Mouse (Mus musculus): ENCODE data around the gene Gadd45a.
"Not testable (repeated sequence)": the region's sequence is repeated elsewhere in the genome, so short reads cannot be mapped to it uniquely, and the experiment has no call there.

The Gadd45a gene

DNA sequence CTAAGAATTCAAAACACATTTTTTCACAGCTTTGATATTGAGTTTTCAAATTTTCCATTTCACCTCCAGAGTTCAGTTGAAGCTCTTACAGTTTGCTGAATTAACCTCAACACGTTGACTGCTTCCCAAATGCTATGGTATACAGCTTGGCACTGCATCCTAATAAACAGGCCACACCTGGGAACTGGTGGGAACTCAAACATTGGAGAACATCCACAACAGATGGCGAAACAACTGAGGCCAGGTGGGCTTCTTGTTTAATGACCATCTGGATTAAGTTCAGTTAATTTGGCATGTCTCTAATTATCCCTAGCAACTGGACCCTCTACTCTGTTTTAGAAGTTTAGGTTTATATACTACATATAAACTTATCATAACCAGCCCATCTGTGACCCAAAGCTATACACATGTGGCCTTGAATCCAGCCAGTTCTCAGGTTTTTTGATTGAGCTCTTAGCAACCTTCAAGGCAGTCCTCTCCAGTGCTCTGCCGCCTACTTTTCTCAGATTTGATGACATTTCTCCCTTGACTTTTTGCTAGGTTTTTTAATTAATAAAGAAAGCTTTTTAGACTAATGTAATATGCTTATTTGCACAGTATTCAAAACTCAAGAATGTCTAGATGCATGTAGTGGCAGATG is 10.9 kb upstream of the Gadd45a start:
- no peak for DNase-seq

DNA sequence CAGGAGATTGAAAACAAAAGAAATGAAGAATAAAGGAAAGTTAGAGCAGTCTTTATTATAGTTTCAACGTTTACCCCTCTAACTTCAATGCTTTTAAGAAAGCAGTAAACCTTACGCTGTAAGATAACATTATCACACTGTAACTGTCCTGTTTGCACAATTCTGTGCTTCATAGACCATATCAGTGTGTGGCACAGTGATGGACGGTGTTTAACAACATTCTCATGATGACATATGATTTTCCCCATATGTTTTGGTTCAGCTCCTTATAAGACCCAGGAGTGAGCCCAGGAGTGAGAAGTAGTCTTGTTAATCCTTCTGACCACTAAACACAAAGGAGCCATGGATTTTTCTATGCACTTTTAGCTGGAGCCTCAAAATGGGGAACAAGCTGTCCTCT is 9.7 kb upstream of the Gadd45a start:
- no peak for DNase-seq

DNA sequence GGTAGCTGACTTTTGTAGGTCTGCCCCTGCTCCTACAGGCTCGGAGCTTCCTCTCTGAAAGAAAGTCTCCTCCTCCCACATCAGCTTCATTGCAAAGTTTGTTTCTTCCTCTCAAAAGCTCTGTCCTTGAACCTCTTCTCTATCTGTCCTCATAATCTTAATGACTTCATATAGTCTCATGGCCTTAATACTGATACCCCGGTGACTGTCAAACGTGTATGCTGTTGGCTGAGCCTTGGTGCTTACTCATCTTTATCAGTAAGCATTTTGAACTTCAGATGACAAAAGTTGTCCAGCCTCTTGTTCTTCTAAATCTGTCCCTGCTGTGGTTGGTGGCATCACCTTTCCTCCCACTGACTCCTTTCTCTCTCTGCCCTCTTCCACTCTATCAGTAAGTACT is 8.2 kb upstream of the Gadd45a start:
- DNase-seq, result no peak

DNA sequence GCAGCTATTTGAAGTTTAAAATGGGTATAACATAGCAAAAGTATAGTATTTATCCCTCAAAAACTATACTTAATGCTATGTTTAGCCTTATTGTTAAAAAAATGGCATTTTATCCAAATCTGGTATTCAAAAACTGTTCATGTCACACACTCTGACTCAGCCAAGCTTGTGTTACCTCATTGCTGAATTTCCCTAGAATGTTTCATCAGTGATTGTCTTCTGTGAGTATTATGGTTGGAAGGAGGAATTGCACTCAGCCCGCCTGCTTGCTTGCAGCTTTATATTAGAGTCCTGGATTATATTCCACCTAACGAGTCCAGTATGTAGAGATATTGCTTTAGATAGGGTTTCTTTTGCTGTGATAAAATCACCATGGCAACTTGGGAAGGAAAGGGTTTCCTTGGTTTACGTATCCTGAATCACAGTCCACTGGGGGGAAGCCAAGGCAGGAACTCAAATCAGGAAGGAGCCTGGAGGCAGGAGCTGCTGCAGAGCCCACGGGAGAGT is 3.7 kb upstream of the Gadd45a start:
- no peak for DNase-seq

DNA sequence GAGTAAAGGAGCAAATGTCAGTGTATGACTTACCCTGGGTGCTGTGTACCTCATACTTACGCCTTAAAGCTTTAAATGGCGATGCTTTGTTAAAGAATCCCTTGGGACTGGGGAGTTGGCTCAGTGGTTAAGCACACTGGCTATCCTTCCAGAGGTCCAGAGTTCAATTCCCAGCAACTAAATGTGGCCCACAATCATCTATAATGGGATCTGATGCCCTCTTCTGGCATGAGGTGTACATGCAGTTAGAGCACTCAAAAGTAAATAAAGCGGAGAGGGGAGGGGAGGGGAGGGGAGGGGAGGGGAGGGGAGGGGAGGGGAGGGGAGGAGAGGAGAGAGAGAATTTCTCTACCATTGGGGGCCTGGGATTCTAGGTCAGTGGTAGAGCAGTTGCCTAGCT is 1.7 kb upstream of the Gadd45a start:
- no peak for DNase-seq

DNA sequence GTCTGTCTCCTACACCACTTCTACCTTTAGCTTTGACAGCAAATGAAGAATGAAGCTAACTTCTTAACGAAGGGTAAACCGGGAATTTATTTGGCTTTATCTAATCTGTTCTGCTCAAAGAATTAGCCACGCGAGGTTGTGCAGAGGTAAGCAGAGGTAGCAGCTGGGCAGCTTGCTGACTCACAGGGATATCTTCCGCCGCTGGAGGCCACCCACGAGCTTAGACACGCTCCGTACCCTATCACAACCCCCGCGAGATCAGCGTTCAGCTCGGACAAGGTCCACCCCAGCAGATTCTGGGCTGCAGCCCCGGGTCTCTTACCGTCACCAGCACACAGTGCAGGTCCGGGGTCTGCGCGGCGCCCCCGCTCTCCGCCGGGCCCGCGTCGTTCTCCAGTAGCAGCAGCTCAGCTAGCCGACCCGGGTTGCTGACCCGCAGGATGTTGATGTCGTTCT is 873 bp downstream of the Gadd45a start:
- DNase-seq, result peak; percentile 92

DNA sequence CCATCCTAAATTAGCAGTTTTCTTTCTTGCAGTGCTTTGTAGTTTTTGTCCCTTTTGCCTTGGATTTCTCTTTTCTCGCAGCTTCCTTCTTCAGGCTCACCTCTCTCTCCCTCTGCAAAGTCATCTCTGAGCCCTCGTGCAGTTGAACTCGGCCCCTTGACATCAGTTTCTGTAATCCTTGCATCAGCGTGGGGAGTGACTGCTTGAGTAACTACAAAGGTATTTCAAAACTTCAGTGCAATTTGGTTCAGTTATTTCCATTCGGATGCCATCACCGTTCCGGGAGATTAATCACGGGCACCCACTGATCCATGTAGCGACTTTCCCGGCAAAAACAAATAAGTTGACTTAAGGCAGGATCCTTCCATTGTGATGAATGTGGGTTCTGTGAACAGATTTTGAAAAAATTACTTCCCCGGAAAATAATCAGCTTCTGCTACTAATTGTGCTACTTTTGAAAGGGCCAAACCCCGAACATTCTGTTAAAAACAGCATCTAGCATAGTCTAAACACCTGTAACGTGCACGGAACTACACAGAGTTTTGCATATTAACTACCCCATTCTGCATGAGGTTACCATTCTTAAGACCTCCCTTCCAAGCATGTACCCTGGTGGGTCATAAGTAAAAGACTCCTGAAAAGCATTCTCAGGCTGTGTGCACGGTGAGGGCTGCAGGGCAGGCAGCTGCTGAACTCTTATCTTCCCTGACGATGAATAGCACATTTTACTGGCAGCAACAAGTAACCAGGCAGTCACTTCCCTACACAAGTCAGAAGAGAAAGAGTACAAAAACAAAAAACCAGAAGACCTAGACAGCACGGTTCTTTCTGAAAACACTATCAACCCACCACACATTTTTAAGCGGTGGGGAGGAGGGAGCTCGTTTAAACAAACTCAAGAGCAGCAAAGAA is 1.6 kb downstream of the Gadd45a start:
- peak; percentile 68 for DNase-seq

DNA sequence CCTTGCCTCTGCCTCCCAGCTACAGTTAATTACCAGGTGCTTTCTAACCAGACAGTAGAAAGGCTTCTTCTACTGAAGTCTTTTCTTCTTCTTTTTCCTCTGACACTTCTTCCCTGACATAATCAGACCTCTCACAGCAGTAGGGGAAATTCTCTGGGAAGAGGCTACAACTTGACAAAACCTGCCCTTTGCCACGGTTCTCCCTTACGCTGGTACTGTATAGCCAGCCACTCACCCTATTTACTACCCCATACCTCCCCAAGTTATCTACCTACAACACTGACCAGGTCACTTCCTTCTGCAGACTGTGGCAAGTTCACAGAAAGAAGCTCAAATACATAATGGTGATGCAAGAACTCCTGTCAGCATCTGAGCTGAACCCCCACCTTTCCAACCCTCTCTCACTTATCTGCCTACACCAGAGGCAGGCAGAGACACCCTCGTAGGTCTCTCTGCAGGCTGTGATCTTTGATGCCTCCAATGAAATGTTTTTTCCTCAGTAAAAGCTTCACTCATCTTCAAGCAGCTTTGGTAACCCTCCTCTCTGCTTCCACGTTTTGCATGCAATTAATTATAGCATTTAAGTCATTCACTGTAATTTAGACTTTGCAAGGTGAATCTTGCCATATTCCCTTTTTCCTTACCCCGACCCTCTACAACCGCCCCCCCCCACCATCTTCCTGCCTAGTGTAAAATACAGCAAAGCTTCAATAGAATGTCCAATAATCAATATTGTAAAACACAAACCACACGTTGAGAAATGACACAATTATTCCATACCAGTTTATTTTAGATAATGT is 2.7 kb downstream of the Gadd45a start:
- DNase-seq, result no peak

DNA sequence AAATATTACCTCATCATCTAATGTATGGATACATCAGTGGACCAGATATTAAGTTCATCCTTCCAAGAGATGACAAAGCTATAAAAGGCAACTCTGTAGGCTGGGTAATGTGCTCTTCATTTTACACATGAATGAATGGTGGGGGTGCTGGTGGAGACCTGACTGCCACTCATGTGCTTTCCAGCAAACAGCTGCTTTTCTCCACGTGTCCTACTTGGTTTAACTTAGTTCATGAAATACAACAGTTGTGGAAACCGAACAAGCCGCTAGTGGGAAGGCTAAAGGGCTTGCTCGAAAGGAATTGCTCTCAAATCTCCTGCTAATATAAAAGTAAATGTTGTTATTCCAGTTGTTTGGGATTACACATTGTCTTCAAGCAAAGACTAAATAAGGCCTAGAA is 3.7 kb downstream of the Gadd45a start:
- no peak for DNase-seq

DNA sequence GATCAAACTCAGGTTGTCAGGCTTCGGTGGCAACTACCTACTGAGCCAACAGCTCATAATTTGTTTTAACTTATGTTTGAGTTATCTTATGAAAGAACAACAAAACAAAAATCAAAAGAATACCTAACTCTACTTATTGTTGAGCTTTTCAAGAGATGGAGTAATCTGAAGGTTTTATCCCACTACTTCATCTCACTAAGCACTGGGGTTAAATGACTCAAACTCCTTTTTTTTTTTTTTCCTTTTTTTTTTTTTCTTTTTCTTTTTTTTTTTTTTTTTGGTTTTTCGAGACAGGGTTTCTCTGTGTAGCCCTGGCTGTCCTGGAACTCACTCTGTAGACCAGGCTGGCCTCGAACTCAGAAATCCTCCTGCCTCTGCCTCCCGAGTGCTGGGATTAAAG is 4.3 kb downstream of the Gadd45a start:
- DNase-seq, result not testable (repeated sequence)

DNA sequence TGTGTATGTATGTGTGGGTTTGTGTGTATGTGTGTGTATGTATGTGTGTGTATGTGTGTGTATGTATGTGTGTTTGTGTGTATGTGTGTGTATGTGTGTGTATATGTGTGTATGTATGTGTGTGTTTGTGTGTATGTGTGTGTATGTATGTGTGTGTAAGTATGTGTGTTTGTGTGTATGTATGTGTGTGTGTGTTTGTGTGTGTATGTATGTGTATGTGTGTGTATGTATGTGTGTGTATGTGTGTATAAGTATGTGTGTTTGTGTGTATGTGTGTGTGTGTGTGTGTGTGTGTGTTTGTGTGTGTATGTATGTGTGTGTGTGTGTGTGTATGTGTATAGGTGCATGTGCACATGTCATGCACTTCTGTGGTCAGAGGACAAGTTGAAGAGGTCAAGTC is 4.7 kb downstream of the Gadd45a start:
- not testable (repeated sequence) for DNase-seq

DNA sequence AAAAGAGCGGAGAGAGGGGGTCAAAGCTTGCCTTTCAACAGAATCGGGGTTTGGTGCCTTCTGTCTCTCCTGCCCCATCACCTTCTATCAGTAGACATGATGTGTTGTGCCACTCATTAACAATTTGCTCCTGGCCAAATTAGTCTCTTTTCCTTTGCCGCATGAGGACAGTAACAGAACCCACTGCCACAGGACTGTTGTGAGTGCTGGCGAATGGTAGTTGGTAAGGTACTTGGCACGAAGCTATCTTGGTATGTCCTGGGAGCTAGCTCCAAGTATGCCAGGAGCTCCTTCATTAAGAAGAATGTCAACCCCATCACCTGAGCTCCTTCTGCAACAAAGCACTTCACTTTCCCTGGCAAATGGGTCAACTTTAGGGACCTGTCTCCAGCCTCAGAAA is 6.4 kb downstream of the Gadd45a start:
- DNase-seq, result no peak

DNA sequence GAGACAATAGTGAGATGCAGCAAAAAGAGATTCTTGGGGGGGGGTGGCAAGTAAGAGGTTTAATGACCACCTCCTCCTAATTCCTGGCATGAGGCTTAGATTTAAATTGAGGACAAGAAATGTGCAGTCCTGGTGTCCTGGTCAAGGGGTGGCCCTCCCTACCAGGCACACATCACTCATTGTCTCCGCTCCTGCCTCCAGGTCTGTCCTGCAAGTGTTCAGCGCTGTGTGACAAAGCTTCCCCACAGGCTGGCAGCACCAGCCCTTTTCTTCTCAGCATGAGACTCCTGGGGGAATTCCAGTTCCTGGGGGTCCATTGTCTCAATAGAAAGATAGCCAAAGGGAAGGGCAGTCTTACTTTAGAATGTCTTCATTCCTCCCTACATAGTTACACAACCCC is 6.8 kb downstream of the Gadd45a start:
- DNase-seq, result no peak

DNA sequence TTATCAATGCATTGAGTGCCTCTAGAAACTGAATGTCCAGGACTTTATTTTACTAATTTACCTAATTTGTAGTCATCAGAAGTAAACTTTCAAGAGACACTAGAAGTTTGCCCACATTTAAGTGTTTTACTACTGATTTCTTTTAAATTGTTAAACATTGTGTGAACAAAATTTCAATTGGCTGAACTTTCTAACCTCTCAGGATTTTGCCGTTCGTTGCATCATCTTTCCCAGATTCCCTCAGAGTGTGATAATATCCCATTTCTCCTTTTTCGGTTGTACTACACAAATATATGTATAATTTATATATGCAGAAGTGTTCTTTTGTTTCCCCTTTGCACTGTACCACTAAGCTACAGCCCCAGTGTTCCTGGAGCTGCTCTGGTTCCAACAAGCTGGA is 7.3 kb downstream of the Gadd45a start:
- no peak for DNase-seq

DNA sequence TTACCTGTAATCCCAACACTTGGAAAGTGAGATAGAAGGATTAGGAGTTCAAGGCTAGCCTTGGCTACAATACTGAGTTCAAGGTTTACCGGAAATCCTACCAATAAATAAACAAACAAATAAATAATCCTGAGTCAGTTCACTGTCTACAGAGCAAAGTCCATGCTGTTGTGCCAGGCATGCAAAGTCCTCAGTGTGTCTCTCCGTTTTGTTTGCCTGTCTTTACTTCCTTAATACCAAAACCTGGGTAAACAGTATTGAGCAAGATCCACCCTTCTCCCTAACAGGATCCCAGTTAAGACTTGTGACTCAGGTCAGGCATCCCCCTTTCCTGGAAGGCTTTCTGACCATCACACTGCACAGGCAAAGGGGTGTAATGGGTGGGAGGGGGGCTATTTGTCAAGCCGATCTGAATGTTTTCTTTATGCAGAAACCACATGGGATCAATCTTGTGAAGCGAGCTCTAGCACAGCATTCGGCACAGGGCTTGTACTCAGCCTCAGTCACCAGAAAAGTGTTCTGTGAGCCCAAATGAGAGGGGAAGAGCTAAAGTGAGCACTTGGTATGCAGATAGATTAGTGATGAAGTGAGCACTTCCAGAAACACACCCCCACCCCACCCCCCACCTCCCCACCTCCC is 7.8 kb downstream of the Gadd45a start:
- DNase-seq, result no peak

DNA sequence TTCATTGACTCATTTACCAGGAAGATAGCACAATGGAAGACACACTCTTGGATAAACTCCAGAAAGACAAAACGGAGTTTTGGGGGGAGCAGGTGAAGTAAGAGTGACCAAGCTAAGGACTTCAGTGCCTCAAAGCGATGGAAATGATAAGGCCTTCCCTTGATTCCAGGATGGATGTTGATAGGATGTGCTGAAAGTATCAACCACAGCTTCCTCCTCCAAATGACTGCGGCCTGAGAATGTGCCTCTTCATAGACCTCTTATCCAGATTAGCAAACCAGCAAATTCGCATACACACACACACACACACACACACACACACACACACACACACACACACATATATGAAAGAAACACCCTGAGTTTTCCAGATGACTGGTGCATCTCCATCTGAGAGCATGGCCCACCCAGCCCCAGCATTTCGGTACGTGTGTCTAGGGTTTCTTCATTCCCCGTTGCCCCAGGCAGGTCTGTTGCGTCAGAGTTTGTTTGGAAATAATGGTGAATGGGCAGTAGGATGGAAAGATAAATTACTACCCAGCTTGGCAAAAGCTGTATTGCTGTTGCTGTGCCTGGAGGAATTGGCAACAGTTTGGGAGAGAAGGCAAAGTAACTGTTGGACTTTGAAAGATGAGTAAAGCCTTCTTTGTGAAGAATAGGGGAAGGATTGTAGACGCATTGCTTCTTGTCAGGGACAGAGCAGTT is 9.7 kb downstream of the Gadd45a start:
- DNase-seq, result peak; percentile 29

DNA sequence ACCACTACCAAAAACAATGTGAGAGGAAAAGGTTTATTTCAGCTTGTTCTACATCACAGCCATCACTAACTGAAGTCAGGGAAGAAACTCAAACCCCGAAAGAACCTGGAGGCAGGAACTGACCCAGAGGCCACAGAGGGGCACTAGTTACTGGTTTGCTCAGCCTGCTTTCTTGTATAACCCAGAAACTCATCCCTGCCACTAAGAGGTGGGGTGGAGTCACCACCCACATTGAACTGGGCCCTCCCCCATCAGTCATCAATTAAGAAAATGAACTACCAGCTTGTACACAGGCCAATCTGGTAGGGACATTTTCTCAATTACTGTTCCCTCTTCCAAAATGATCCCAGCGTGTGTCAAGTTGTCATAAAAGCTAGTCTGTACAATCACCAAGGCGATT is 10.6 kb downstream of the Gadd45a start:
- DNase-seq, result no peak

DNA sequence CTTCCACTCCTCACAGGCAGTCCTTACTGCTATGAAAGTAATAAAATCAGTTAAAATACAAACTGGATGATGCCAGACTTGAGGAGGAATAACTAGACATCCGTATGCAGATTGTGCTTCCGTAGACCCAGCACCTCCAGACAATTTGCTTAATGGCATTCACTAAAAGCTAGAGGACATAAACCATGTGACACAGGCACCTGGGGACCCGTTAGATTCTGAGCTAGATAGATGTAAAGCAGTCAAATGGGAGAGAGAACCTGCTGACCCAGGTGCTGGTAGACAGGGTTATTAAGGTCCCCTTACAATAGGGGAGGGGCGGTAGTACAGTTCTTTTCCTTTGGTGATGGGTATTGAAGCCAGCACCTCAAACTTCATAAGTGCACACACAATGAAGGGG is 13.5 kb downstream of the Gadd45a start:
- no peak for DNase-seq

DNA sequence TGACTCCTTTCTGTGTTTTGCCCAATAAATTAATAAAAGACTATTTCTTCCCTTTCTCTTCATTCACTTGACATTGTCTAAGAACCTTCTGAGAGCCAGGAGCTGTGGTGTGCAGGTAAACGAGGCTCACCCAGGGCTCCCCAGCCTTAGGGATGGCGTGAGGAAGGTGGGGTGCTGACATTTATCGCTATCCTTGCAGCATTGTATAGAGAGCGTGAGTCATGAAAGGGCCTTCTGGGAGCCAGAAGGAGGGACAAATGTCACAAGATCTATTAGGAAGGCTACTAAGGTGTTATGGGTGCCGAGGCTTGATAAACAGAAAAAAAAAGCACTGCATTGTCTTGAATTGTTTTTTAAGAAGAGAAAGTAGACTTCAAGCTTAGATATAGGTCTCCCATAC is 15.9 kb downstream of the Gadd45a start:
- no peak for DNase-seq

DNA sequence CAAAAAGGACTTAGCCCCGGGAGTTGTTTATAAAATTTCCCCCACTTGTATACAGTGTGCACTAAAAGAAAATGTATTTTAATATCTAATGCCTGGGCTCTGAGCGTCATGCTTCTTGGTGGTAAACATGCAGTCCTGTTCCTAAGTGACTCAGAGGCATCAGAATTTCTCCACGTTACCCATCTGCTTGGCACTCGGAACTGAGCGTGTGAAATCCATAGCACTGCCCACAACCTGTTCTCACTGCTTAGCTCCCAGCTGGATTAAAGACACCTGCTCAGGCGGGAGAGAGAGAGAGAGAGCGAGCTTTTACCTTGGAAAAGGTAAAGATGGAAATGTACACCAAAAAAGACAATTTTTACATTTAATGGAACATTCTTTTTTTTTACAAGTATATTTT is 18.3 kb downstream of the Gadd45a start:
- not testable (repeated sequence) for DNase-seq

DNA sequence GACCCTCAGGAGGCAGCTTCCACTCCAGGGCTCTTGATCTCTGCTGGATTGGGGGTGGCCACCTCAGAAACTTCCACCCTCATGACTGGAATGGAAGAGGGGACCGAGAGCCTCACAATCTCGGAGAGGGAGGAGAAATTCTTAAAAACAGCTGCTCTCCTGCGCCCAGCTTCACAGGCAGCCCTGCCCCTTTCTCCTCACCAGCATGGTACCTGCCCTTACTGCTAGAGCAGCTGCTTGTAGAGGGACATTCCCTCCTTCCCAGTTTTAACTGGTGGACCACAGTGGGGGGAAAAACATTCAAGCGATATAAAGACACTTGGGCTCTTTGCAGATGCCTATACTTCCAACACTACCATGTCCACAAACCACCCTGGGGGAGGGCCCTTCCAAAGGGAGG is 18.9 kb downstream of the Gadd45a start:
- no peak for DNase-seq

DNA sequence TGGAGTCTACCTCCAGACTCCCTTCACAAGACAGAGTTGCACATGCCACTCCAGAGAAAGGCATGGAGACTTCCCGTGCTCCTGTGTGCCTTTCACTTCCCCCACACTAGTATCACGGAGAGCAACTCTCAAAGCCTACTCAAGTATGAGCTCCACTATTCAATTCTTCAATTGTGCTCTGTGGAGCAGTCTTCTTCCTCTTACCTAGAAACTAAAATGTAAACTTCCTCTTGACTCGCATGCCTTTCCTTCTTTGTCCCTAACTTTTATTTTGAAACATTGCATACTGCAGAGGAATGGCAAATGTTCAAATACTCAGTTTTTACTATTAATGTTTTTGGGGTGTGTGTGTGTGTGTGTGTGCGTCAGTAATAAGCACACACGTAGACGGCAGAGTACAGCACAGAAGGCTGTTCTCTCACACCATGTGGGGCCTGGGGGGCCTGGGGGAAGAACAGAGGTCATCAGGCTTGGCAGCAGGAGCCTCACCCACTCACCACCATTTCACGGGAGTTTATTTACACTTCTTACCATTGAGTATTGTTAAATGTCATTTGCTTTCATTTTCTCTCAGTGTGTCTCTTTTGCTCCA is 20.6 kb downstream of the Gadd45a start:
- peak; percentile 18 for DNase-seq

Measured in lung, postnatal 36 days (tissue).